Mouse (Mus musculus) G1E-ER4 (cell line): Measurements from ENCODE around the gene Sox13. TPM values are rescaled to one million over a fixed set of nuclear protein-coding genes. Genes with fewer than 3 reads are reported as not detected.

Experiments used
- GATA1 ChIP-seq: IDR thresholded peaks from one replicate; pipeline ENCODE4 v1.8.0; 2012; ENCODE audit warnings: low read length, inconsistent platforms
- polyA plus RNA-seq: library from polyadenylated mRNA; stranded (reverse); fragments of >175 nt; gene quantifications from 2 replicates; pipeline ENCODE4 v1.2.3, GENCODE M21; 2012

Gene Sox13
- polyA plus RNA-seq, 1 experiment: 0.08 TPM

DNA sequence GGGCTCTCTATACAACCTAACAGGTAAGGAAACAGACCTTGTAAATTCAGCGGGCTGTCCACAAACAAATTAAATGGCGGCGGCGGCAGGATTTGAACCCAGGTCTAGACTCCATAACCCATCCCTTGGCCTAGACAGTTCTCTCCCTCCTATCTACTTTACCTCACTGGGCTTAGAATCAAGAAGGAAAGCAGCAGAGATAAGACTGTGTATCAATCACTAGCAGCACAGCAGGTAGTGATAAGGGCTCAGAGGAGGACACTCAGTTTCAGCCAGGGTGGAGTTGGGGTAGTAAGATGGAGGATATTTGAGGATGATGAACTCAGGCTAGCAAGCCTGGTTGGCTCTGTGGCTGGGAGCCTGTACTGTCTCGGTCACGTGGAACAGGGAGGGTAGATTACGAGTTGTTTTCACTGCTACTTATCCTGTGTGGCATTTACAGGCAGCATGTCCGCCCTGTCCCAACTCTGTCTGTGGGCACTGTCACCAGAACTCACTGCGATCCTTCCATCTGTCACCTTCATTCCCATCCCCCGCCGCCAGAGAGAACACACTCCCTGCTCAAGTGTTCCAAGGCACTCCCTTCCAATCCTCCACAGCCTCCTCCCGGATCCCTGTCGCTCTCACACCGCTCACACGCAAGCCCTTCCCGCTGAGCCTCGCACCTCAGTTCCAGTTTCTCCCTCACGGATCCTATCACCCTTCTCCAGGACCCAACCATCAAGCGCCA lies 36.5 kb downstream of the Sox13 start:
- no peak for TF ChIP-seq GATA1

DNA sequence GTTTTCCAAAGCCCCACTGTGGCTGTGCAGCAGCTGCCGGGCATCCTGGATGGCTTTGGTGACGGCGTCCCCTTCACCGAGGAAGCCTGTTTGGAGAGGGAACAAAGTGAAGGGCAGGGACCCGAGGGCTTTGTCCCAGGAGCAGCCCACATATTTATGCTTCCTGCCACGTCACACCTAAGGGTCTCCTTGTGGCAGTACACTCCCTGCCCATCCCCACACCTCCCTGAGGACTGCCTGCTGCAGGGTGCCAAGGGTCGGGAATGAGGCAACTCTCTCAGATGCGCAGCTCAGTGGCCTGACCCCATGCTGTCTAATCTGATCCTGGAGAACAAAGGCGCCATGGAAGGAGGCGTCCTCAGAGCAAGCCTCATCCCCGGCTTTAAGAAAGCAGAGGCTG lies 38.0 kb downstream of the Sox13 start:
- TF ChIP-seq GATA1: no peak

DNA sequence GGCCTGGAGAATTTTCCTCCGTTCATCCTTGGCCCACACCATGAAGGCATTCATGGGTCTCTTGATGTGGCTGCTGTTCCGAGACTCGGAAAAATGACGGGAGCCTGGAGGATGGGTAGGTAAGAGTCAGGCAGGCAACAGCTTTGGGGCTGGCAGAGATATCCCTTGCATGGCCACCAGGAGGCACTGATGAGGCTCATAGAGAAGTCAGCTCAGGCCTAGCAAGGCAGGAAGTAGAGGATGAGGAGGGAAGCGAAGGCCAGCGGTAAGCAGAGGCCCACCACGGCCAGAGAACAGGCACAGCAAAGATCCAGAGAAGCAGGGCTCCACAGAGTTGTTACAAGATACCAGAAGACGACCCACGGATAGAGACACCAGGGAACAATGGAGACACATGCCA lies 38.7 kb downstream of the Sox13 start:
- no peak for TF ChIP-seq GATA1

DNA sequence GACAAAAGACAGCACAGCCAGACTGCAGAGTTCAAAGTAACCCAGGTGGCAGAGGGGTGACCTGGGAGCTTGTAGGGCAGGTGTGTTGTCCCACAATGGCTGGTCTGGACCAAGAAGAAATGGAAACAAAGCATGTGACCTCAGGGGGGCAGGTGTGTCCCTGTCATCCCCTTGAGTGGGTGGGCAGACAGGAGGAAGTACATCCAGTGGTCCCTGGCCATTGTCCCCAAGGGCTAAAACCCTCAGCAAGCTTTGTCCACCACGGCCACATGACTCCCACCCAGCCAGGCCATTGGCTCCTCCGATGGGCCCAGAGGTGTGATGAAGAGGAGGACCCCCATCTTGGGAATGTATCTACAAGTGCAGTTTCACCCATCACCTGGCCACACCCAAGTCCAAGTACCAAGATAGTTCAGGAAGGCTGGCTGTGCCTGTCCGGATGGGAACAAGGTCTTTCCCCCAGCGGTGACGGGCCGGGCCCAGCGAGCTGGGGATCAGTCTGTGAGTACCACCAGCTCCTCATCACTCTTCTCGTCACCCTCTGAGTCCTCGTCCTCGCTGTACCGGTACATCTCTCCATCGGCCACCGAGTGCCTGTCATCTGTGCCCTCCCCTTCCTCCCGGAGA lies 40.9 kb downstream of the Sox13 start:
- TF ChIP-seq GATA1: no peak

DNA sequence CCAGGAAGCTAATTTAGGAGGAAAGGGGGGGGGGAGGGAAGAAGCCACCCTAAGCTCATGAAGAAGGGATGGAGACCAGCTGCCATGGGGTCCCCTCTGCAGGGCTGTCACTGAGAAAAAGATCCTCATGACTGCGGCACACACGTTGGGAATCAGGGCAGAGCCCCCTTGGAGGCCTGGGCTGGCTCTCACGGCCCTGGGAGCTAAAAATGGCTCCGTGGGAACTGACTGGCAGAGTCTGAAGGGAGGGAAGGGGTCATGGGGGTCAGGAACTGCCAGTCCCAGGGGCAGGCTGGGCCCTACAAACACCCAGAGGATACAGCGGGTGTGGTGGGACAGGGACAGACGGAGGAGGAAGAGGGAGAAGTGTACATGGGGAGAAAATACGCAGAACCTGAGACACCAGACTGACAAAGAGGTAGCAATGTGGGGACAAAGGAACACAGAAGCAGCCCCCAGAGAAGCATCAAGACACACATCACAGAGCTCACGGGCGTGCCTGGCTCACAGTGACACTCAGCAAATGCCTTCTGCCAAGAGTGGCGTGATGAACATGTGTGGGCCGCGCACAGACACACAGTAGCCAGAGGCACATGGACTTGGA lies 41.5 kb downstream of the Sox13 start:
- no peak for TF ChIP-seq GATA1

DNA sequence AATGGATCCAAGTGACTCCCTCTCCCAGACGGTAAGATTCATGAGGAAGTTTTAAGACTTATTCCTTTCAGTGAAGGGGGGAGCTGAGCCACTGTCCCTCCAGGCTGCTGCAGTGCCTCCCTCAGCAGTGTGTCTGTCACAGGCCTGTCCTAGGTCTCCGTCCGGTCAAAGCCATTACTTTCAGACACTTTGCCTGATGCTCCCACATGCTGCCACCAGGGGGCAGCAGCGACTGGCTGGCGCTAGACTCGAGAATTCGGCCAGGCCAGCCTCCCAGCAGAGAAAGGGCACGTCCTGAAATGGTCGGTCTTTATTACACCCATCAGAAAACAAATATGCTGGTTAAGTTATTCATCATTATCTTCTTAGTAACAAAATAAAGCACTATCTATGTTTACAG lies 42.2 kb downstream of the Sox13 start:
- TF ChIP-seq GATA1: no peak

DNA sequence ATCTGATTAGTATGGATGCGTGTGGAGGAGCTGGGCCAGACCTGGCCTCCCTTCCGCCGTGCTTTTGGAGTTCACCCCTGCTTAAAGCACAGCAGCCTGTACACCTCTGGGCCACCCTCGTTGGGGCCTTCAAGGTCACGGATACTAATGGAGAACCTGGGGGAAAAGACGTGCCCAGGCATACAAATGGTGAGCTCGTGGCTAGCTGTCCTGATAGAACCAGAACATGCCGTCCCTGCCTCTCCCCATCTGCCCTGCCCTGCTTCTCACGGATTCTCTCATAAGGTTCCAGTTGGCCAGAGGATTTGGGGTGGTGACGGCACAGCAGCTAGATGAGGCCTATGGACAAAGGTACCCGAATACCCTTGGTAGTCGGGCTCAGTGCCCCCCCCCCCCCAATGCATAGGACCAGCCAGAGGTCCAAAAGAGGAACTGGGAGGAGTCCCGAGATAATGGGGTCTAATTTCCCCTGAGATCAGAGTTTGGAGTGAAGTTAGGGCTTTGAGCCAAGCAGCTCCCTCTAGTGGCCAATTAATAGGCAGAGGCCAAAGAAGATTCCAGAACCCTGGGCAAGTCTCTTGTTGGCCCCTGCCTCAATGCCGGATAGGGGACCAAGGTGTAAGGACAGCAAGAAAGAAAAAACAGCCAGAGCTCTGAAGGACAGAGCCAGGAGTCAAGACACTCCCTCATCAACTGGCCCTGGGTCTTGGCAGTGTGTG lies 43.7 kb downstream of the Sox13 start:
- no peak for TF ChIP-seq GATA1

DNA sequence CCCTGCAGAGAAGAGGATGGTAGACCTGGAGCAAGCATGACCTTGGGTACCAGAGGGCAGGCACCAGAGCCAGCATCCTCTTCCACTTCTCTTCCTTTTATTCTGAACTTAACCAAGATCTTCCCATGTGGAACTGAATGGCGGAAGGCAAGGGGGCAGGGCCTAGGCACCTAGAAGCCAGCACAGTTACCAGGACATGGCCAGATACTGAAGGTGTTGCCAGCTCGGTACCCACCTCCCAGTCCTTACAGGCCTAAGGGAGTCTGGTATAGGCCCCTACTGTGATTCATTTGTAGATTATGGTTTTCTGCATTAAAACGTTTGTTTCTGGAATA lies 44.2 kb downstream of the Sox13 start:
- no peak for TF ChIP-seq GATA1

DNA sequence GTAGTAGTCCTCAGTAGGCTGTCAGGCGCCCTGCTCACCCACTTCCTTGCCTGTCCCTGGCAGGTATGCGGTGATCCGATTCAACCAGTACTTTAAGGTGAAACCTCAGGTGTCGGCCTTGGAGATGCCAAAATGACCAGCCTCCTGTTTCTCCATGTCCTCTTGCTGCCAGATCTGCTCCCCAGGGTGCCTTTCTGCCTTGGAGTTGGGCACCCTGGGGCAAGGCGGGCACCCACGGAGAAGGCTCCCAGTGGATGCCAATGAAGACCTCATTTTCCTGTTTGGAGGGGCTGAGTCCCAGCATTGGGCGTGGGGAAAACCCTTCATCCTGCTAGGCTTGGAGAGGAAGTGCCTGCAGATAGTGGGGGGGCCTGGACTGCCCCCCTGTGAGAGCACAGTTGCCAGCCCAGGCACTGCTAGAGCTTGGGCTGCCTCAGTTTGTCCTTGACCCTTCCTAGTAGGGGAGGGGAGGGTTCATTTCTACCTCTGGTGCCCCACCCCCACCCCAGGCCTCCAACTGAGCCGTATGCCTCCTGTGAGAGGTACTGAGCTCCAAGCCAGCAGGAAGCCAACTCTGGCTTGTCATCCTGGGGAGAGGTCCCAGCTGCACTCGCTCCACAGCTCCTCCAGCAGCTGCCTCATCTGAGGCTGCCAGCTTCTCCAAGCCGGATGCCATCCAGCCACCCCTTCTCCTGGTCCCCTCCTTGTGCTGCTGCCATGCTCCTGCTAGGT lies 44.8 kb downstream of the Sox13 start:
- no peak for TF ChIP-seq GATA1

DNA sequence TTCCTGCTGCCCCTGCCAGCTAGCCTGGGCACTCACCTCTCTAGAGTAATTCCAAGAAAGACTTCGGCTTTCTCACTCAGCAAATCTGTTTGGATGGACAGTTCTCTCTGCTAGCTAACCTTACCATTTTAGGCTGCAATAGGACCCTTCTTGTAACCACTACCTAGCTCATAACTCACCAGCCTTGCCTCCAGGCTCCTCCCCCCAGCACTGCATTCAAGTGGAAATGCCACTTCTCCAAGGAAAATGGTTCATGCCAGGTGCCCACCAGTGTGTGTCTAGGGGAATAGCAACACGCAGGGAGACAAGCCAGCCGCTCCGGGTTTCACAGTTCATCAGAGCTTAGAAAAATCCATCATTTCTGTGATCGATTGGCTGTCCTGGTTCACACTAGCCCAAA lies 46.6 kb downstream of the Sox13 start:
- TF ChIP-seq GATA1: no peak

DNA sequence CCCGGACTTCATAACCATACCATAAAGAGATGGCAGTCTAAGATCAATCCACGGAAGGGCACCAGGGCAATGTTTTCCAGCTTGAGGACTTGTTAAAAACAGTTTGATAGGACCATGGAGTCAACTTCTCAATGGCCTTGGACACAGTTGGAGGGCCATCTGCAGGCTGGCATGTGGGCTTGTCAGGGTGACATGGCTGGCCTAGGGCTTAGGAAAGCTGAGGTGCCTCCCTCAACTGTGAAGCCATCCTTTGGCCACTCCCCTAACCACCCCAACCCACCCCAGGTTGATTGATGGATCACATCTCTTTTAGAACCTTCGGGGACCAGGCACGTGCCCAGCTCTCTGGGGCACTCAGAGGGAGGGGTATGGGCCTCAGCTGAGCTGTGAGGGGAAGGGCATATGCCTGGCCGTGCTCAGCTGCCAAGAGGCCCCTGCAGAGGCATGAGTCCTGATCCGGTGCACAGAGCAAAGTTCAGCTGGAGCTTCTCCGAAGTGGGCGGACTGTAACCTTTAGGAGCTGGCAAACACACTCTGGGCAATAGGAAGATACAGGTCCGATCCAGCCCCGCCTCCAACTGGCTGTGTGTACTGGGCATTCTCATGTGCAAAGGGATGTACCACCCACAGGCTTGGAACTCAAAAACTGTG lies 48.4 kb downstream of the Sox13 start:
- no peak for TF ChIP-seq GATA1

DNA sequence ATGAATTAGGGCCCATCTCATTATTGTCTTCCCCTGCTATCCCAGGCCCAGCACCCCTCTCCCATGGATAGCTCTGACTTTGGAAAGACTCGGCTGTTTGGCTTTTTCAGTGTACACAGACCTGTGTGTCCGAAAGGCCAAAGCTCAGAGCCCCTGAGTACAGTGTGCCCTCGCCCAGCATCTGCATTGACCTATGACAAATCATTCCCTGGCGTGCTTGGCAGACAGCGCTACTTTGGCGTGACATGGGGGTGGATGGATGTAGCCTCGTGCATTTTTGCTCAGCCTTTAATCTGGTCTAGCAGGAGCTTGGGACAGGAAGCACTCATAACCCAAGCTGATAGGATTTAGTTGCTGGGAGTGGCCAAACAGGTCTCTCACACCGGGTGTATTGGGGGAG lies 52.1 kb downstream of the Sox13 start:
- no peak for TF ChIP-seq GATA1

DNA sequence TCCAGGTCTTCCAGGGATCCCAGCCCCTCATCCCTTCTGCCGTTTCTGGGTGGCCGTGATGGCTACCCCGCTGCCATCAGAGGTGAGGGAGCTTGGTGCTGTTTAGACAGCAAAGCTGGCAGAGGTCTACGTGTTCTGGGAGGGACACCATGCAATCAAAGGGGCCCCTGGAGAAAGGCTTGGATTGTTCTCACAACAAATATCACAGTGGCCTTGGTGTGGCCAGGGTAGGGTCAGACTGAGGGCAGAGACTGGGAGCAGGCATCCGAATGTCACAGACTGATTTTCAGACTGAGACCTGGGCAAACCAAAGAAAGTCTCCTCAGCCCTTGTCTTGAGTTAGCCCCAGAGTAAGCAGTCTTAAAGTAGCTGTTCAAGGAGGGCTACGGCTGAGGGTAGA lies 52.7 kb downstream of the Sox13 start:
- TF ChIP-seq GATA1: no peak

DNA sequence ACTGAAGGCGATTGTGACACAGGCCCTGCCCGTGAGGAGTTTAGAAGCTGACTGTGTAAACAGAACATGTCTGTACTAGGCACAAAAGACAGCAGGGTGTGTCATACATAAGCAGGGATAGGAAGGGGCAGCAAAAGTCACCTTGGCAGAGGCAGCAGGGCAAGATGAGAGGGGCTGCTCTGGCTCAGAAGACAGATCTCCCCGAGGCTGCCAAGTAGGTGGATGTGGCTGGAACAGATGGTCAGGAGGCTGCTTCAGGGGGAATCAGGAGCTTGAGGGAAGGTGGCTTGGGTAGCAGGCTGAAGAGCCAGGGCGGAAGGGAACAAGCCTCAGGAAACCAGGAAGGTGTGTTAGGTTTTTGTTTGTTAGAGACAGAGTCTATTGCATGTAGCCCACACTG lies 53.8 kb downstream of the Sox13 start:
- TF ChIP-seq GATA1: no peak

DNA sequence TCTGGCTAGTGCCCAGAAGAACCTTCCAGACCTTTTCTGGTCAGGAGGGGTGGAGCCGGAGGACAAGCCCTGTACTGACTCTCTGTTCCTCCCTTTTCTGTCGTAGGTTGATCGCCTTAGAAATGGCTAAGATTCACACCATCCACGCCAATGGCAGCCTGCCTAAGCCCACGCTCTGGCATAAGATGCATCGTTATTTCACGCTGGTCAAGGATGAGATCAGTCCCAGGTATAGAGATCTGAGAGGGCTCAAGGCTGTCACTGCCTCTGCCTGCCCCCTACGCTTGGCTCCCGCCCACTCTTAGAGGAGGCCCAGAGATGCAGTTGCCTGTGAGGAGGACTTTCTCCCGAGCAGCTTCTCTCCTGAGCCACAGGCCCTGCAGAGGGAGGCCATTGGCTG lies 55.5 kb downstream of the Sox13 start:
- TF ChIP-seq GATA1: no peak
